Mouse (Mus musculus) layer of hippocampus, postnatal 36 days (tissue): ENCODE results near the gene Olfr726. TPM values are rescaled to one million over a fixed set of nuclear protein-coding genes. Genes with fewer than 3 reads are reported as not detected.

ENCODE experiments used
- DNase-seq, 2 experiments: peaks; one replicate each; pipeline ENCODE4 v3.0.0; 2022
- total RNA-seq, 2 experiments: library from RNA; stranded (reverse); gene quantifications; 2 replicates each; pipeline ENCODE4 v1.2.3; 2021

Gene Olfr726
- total RNA-seq = not detected

- no peak for DNase-seq
Measured at GRCm38 (mm10) chr14:50090853-50091252, at the start of gene Olfr726. TSS of gene Olfr726 (minus strand) at chr14:50090953.

DNA sequence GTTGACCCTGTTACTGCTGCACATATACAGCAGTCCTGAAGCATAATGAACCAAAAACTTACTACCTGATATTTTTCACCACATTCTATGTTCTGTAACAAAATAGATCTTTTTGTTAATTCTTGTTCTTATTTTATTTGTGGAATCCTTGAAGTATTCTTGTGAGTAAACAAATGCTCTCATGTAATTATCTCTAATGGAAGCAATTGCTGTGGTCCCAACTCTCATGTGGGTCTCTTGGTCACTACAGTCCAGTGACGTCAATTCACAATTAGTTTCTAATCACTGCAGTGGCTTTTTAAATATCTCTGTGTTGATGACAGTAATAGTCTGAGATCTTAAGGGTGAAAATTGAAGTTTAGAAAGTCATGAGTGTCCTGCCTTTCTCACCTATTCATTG is 32.1 kb upstream of the Olfr726 start, which contains the start of gene Olfr727:
Gene Olfr727, plus strand, starts transcription at position 301 of the 400 bp plus-strand sequence.
- no peak for DNase-seq

- DNase-seq = no peak
Measured at GRCm38 (mm10) chr14:50062733-50063104, 28.0 kb downstream of the Olfr726 start.

DNA sequence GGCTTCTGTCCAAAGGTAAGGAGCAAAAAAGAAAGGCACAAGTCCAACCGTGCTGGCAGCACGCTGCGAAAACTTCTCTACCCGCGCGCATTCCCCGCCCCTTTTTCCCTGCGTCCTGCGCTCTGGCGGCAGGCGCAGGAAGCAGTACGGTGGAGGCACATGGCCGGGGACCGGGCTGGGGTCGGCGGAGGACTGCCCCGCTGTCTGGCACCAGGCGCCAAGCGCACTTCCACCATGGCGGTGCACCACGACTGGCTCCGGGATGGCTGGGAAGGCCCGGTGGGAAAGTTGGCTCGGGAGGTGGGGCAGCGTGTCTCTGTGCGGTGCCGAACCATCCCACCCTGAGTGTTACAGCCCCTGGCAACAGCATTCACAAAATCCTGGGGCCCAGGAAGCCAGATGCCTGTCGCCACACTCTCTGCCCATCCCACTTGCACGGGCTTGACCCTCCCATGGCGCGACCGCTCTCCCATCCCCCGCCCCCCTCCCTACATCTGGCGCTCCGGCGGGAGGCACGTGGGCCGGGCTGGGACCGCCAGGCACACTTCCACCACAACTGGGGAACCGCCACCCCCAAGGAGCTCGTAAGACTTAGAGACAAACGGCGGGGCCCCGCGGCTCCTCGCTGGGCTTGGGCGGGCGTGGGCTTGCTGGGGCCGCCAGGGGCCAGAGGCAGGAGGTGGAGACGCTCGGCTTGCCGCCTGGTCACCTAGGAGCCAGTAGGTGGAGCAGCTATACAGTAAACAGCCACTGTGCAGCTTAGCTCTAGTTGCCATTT is 28.6 kb downstream of the Olfr726 start:
- DNase-seq = peak; percentile 41 to 44

- DNase-seq = no peak
Measured at GRCm38 (mm10) chr14:50061590-50061954, 29.2 kb downstream of the Olfr726 start.

DNA sequence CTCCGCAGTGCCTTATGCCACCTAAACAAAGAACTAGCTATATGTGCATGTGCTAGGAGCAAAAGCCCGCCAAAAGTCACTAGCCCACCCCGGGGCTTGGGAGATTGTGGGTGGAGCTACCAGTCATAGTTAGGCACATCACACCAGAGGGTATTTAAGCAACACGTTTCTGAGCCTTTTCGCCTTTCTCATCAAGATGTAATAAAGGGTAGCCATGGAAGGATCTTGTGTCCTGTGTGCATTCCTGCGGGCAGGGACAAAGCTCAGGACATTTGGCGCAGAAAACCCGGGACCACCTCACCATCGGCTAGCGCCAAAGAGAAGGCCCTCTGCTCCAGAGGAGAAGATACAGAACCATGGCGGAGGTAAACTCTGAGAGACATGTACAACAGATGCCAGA is 29.6 kb downstream of the Olfr726 start:
- DNase-seq = no peak

- no peak for DNase-seq
Measured at GRCm38 (mm10) chr14:50040275-50040674, 50.5 kb downstream of the Olfr726 start, which contains the start of gene Olfr725. TSS of gene Olfr725 (minus strand) at chr14:50040375.

Other genes with a start within 250 kb of the Olfr726 start
- not detected for gene Olfr722, start 189.0 kb downstream of the Olfr726 start, total RNA-seq
- gene Olfr723, start 159.2 kb downstream of the Olfr726 start, total RNA-seq = not detected
- gene Olfr724, start 127.7 kb downstream of the Olfr726 start, total RNA-seq = not detected
- gene Olfr725, start 50.6 kb downstream of the Olfr726 start, total RNA-seq = not detected
- not detected for gene Olfr727, start 32.2 kb upstream of the Olfr726 start, total RNA-seq
- gene Olfr728, start 51.7 kb upstream of the Olfr726 start, total RNA-seq = not detected
- not detected for gene Olfr729, start 62.0 kb upstream of the Olfr726 start, total RNA-seq
- not detected for gene Olfr730, start 97.2 kb upstream of the Olfr726 start, total RNA-seq
- gene Olfr731, start 150.9 kb upstream of the Olfr726 start, total RNA-seq = not detected
- gene Olfr732, start 193.3 kb upstream of the Olfr726 start, total RNA-seq = not detected
- gene Olfr733, start 210.6 kb upstream of the Olfr726 start, total RNA-seq = not detected
- gene Olfr734, start 235.8 kb upstream of the Olfr726 start, total RNA-seq = not detected